Mouse (Mus musculus): Measurements from ENCODE around the gene Rorc. TPM values are rescaled to one million over a fixed set of nuclear protein-coding genes. Genes with fewer than 3 reads are reported as not detected.

The Rorc gene
- total RNA-seq, 1 experiment = not detected

DNA sequence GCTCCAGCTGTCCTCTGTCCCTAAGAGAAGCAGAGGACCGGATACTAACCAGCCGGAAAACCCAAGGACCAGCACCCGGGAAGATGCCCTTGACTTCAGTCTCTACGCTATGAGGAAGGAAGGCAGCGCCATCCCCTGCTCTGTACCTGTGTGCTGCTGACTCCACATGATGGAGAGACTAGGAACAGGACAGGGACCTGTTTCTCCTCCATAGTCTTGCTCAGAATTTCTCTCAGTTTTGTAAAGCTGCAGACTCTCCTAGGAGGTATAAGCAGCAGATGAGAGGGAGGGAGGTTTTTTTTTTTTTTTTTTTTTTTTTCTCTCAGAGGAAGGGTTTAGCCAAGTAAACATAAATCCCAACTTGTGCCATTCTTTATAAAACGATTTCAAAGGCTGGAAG lies 25.6 kb downstream of the Rorc start, which contains the start of gene Lingo4:
Gene Lingo4, plus strand, starts transcription at position 301 of the 400 bp plus-strand sequence.
- DNase-seq (ENCODE audit: low read depth, low spot score) = no peak
- no peaks in the 10 kb centered on the region; a peak in 1 of 4 replicates for H3K4me1 ChIP-seq (ENCODE audit: control insufficient read depth in 2 of 2, insufficient read depth in 2 of 2, low read length in 2 of 2, poor library complexity in 1 of 2)
- H3K9ac ChIP-seq (ENCODE audit: insufficient read depth, low read depth, low read length, poor library complexity, severe bottlenecking) = no peak within 1 kb of the TSS
- no peaks in the 10 kb centered on the region for H3K9me3 ChIP-seq (ENCODE audit: control insufficient read depth, insufficient read depth, low read depth, low read length)
- in situ Hi-C loops (cut with MboI; ENCODE audit: low sequenced_read_pairs in 2 of 2, unreplicated experiment in 2 of 2) = no loop called here
- H3K27ac ChIP-seq (ENCODE audit: insufficient read depth, low read depth, low read length, poor library complexity, severe bottlenecking) = no peak within 1 kb of the TSS
- TF ChIP-seq ZNF384 (IDR thresholded peaks at IDR 0.05; ENCODE audit: low read depth, low read length) (no peak), ZC3H11A (IDR thresholded peaks at IDR 0.05; ENCODE audit: borderline replicate concordance, low read depth, low read length) (no peak), MAFK (IDR thresholded peaks at IDR 0.05; ENCODE audit: insufficient read depth, low read depth, low read length) (no peak), HCFC1 (IDR thresholded peaks at IDR 0.05; ENCODE audit: borderline replicate concordance, insufficient read depth, low read length) (no peak), CHD2 (IDR thresholded peaks at IDR 0.05; ENCODE audit: low read depth, low read length) (no peak)
- no peaks in the 10 kb centered on the region for H3K36me3 ChIP-seq (ENCODE audit: control insufficient read depth, insufficient read depth, low read length, poor library complexity, severe bottlenecking)
- H3K4me3 ChIP-seq (ENCODE audit: insufficient read depth in 1 of 2, low read depth in 1 of 2, low read length in 2 of 2, poor library complexity in 1 of 2, severe bottlenecking in 1 of 2) = peak within 1 kb of the TSS in 1 of 2 experiments; percentile 6; a peak in 1 of 4 replicates

GRCm38 (mm10) chr3:94398943-94399481 lies 26.4 kb downstream of the Rorc start:
- Histone ChIP-seq H3K36me3 (ENCODE audit: control insufficient read depth, insufficient read depth, low read length, poor library complexity, severe bottlenecking) (no peaks in the 10 kb centered on the region), H3K4me1 (ENCODE audit: control insufficient read depth in 2 of 2, insufficient read depth in 2 of 2, low read length in 2 of 2, poor library complexity in 1 of 2) (no peaks in the 10 kb centered on the region; a peak in 1 of 4 replicates), H3K27ac (ENCODE audit: insufficient read depth, low read depth, low read length, poor library complexity, severe bottlenecking) (no peak overlapping the region), H3K4me3 (ENCODE audit: insufficient read depth in 1 of 2, low read depth in 1 of 2, low read length in 2 of 2, poor library complexity in 1 of 2, severe bottlenecking in 1 of 2) (peak overlapping the region in 1 of 2 experiments; percentile 6; a peak in 1 of 4 replicates), H3K9me3 (ENCODE audit: control insufficient read depth, insufficient read depth, low read depth, low read length) (no peaks in the 10 kb centered on the region), H3K9ac (ENCODE audit: insufficient read depth, low read depth, low read length, poor library complexity, severe bottlenecking) (no peak overlapping the region)
- no peak for DNase-seq (ENCODE audit: low read depth, low spot score)
- no peak for TF ChIP-seq ZC3H11A (IDR thresholded peaks at IDR 0.05; ENCODE audit: borderline replicate concordance, low read depth, low read length)
- TF ChIP-seq MAFK (IDR thresholded peaks at IDR 0.05; ENCODE audit: insufficient read depth, low read depth, low read length) = no peak
- in situ Hi-C loops (cut with MboI; ENCODE audit: low sequenced_read_pairs in 2 of 2, unreplicated experiment in 2 of 2) = no loop called here

GRCm38 (mm10) chr3:94399663-94400310 lies 27.2 kb downstream of the Rorc start:
- no peaks in the 10 kb centered on the region; a peak in 1 of 4 replicates for H3K4me1 ChIP-seq (ENCODE audit: control insufficient read depth in 2 of 2, insufficient read depth in 2 of 2, low read length in 2 of 2, poor library complexity in 1 of 2)
- no peaks in the 10 kb centered on the region for H3K9me3 ChIP-seq (ENCODE audit: control insufficient read depth, insufficient read depth, low read depth, low read length)
- no peak overlapping the region for H3K27ac ChIP-seq (ENCODE audit: insufficient read depth, low read depth, low read length, poor library complexity, severe bottlenecking)
- H3K36me3 ChIP-seq (ENCODE audit: control insufficient read depth, insufficient read depth, low read length, poor library complexity, severe bottlenecking) = no peaks in the 10 kb centered on the region
- TF ChIP-seq CHD2 (IDR thresholded peaks at IDR 0.05; ENCODE audit: low read depth, low read length) (no peak), ZC3H11A (IDR thresholded peaks at IDR 0.05; ENCODE audit: borderline replicate concordance, low read depth, low read length) (no peak), HCFC1 (IDR thresholded peaks at IDR 0.05; ENCODE audit: borderline replicate concordance, insufficient read depth, low read length) (no peak), ZNF384 (IDR thresholded peaks at IDR 0.05; ENCODE audit: low read depth, low read length) (no peak), MAFK (IDR thresholded peaks at IDR 0.05; ENCODE audit: insufficient read depth, low read depth, low read length) (no peak)
- DNase-seq (ENCODE audit: low read depth, low spot score) = no peak
- in situ Hi-C loops (cut with MboI; ENCODE audit: low sequenced_read_pairs in 2 of 2, unreplicated experiment in 2 of 2) = no loop called here
- no peak overlapping the region for H3K9ac ChIP-seq (ENCODE audit: insufficient read depth, low read depth, low read length, poor library complexity, severe bottlenecking)
- H3K4me3 ChIP-seq (ENCODE audit: insufficient read depth in 1 of 2, low read depth in 1 of 2, low read length in 2 of 2, poor library complexity in 1 of 2, severe bottlenecking in 1 of 2) = no peak overlapping the region

- no peaks in the 10 kb centered on the region for H3K36me3 ChIP-seq (ENCODE audit: control insufficient read depth, insufficient read depth, low read length, poor library complexity, severe bottlenecking)
- in situ Hi-C loops (cut with MboI; ENCODE audit: low sequenced_read_pairs in 2 of 2, unreplicated experiment in 2 of 2) = no loop called here
- no peaks in the 10 kb centered on the region for H3K9me3 ChIP-seq (ENCODE audit: control insufficient read depth, insufficient read depth, low read depth, low read length)
- DNase-seq (ENCODE audit: low read depth, low spot score) = no peak
- no peak overlapping the region for H3K4me3 ChIP-seq (ENCODE audit: insufficient read depth in 1 of 2, low read depth in 1 of 2, low read length in 2 of 2, poor library complexity in 1 of 2, severe bottlenecking in 1 of 2)
- no peaks in the 10 kb centered on the region; a peak in 1 of 4 replicates for H3K4me1 ChIP-seq (ENCODE audit: control insufficient read depth in 2 of 2, insufficient read depth in 2 of 2, low read length in 2 of 2, poor library complexity in 1 of 2)
- TF ChIP-seq HCFC1 (IDR thresholded peaks at IDR 0.05; ENCODE audit: borderline replicate concordance, insufficient read depth, low read length) (no peak), MAFK (IDR thresholded peaks at IDR 0.05; ENCODE audit: insufficient read depth, low read depth, low read length) (no peak), ZC3H11A (IDR thresholded peaks at IDR 0.05; ENCODE audit: borderline replicate concordance, low read depth, low read length) (no peak)
- no peak overlapping the region for H3K27ac ChIP-seq (ENCODE audit: insufficient read depth, low read depth, low read length, poor library complexity, severe bottlenecking)
- H3K9ac ChIP-seq (ENCODE audit: insufficient read depth, low read depth, low read length, poor library complexity, severe bottlenecking) = no peak overlapping the region
Measured at GRCm38 (mm10) chr3:94402451-94402850, 29.9 kb downstream of the Rorc start.
